Mouse (Mus musculus) CD4-positive, CD25-positive, alpha-beta regulatory T cell, adult 9 weeks (primary cell): ENCODE measurements around the gene Bcap29. TPM values are rescaled to one million over a fixed set of nuclear protein-coding genes. Genes with fewer than 3 reads are reported as not detected.

Source experiments
- polyA plus RNA-seq: library from polyadenylated mRNA; unstranded; fragments of 100-300 nt; shearing (Covaris generic); gene quantifications from one replicate; pipeline ENCODE4 v1.2.1, GENCODE M21; 2017

Gene Bcap29
- polyA plus RNA-seq = 78.4 TPM

DNA sequence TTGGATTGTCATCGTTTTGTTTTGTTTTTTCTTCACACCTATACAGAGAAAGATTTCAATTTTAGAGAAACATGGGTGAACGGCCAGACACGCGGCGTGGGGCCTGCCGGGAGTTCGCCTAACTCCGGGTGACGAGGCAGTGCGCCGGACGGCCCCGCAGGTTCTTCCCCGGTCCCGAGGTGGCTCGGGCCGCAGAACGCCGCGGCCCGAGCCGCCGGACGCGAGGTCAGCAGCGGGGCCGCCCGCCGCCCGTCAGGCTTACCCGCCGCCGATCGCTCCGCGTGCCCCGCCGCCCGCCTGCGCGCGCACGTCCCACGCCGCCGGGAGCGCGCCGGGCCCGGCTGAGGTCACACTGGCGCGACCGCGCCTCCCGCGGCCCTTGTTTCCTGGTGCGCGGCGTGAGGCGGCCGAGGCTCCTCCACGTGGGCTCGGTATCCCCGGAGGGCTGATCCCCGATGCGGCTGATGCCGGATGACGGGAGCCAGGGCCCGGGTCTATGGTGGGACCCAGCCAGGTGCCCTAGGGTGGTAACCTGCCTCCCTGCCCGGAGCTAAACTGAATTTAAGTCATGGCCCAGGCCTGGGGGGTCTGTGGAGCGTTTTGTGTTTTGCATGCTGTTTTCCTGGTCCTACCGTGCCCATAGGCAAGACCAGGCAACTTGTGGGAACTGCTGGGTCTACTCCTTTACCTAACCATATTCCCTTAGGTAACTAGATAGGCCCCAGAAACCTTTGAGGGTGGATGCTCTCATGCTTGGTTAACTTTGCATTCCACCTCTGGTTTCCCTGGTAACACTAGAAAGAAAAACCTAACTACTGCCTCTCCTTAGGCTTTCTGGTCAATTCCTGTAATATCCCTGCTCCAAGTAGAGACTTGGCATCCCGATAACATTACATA is at the start of gene Bcap29:
Bcap29 (minus strand) TSS at position 316 of the 897 bp plus-strand sequence.

GRCm38 (mm10) chr12:31654197-31654964 is 19.9 kb upstream of the Bcap29 start, which contains the start of the genes Dus4l and Cog5:
Gene Dus4l, minus strand, starts transcription at chr12:31654826.
Gene Cog5, plus strand, starts transcription at chr12:31654869.

Other genes with a start within 250 kb of the Bcap29 start
- not detected for gene Slc26a3, start 243.8 kb downstream of the Bcap29 start, polyA plus RNA-seq
- 41.0 TPM for gene Cbll1, start 135.0 kb downstream of the Bcap29 start, polyA plus RNA-seq
- not detected for gene Slc26a4, start 74.7 kb downstream of the Bcap29 start, polyA plus RNA-seq
- gene Dus4l, start 20.2 kb upstream of the Bcap29 start, polyA plus RNA-seq = 17.6 TPM
- gene Cog5, start 20.2 kb upstream of the Bcap29 start, polyA plus RNA-seq = 57.2 TPM
- 1.6 TPM for gene Gpr22, start 79.3 kb upstream of the Bcap29 start, polyA plus RNA-seq